Mouse (Mus musculus): Measurements from ENCODE around the gene Colec11. TPM values are rescaled to one million over a fixed set of nuclear protein-coding genes. Genes with fewer than 3 reads are reported as not detected.
A peak's percentile ranks its signal among the peaks of the same experiment; 100 is the strongest.

Gene Colec11
- total RNA-seq (2015) (not detected in 2 replicates), total RNA-seq (2017) (0.17 and 0.95 TPM in 2 replicates)

- peak; percentile 18; the same call in 1 of the 2 replicates for ATAC-seq (replicated peaks; ENCODE audit: poor library complexity)
These were observed at the start of gene Colec11 for GRCm38 (mm10) chr12:28623195-28623594. Gene Colec11 (minus strand): TSS chr12:28623377.

- no peak for ATAC-seq (replicated peaks; ENCODE audit: poor library complexity)
These were observed 44.1 kb upstream of the Colec11 start for GRCm38 (mm10) chr12:28667287-28667686.

GRCm38 (mm10) chr12:28666734-28667133 lies 43.6 kb upstream of the Colec11 start:
- no peak for ATAC-seq (replicated peaks; ENCODE audit: poor library complexity)

GRCm38 (mm10) chr12:28662628-28663027 lies 39.5 kb upstream of the Colec11 start:
- no peak for ATAC-seq (replicated peaks; ENCODE audit: poor library complexity)

- peak; percentile 98 for ATAC-seq (replicated peaks; ENCODE audit: poor library complexity)
These were observed 26.2 kb upstream of the Colec11 start, which contains the start of gene Rnaseh1 for GRCm38 (mm10) chr12:28649141-28650110. Gene Rnaseh1 (plus strand): TSS chr12:28649602.

GRCm38 (mm10) chr12:28638778-28639177 lies 15.6 kb upstream of the Colec11 start:
- no peak for ATAC-seq (replicated peaks; ENCODE audit: poor library complexity)

- ATAC-seq (replicated peaks; ENCODE audit: poor library complexity) = no peak
These were observed 13.4 kb upstream of the Colec11 start for GRCm38 (mm10) chr12:28636543-28636942.

- ATAC-seq (replicated peaks; ENCODE audit: poor library complexity) = peak; percentile 92
These were observed 12.6 kb upstream of the Colec11 start, which contains the start of gene Rps7 for GRCm38 (mm10) chr12:28635535-28636476. Gene Rps7 (minus strand): TSS chr12:28635953.

GRCm38 (mm10) chr12:28635058-28635534 lies 11.9 kb upstream of the Colec11 start:
- peak; percentile 3; the same call in 1 of the 2 replicates for ATAC-seq (replicated peaks; ENCODE audit: poor library complexity)

- ATAC-seq (replicated peaks; ENCODE audit: poor library complexity) = no peak
These were observed 5.3 kb upstream of the Colec11 start for GRCm38 (mm10) chr12:28628436-28628835.

- 0 out of 2 replicates have a peak, but pooled peaks have one; percentile 4 for ATAC-seq (replicated peaks; ENCODE audit: poor library complexity)
These were observed 3.9 kb upstream of the Colec11 start for GRCm38 (mm10) chr12:28627092-28627491.

GRCm38 (mm10) chr12:28625407-28625806 lies 2.2 kb upstream of the Colec11 start:
- no peak for ATAC-seq (replicated peaks; ENCODE audit: poor library complexity)

GRCm38 (mm10) chr12:28624251-28624650 lies 1.1 kb upstream of the Colec11 start:
- no peak for ATAC-seq (replicated peaks; ENCODE audit: poor library complexity)

GRCm38 (mm10) chr12:28622641-28623040 lies 536 bp downstream of the Colec11 start:
- no peak for ATAC-seq (replicated peaks; ENCODE audit: poor library complexity)

- peak; percentile 24 for ATAC-seq (replicated peaks; ENCODE audit: poor library complexity)
These were observed 1.0 kb downstream of the Colec11 start for GRCm38 (mm10) chr12:28622167-28622532.

GRCm38 (mm10) chr12:28621451-28622166 lies 1.6 kb downstream of the Colec11 start:
- ATAC-seq (replicated peaks; ENCODE audit: poor library complexity) = no peak

- ATAC-seq (replicated peaks; ENCODE audit: poor library complexity) = 0 out of 2 replicates have a peak, but pooled peaks have one; percentile 4
These were observed 5.9 kb downstream of the Colec11 start for GRCm38 (mm10) chr12:28617297-28617696.

- no peak for ATAC-seq (replicated peaks; ENCODE audit: poor library complexity)
These were observed 8.8 kb downstream of the Colec11 start for GRCm38 (mm10) chr12:28614401-28614800.

GRCm38 (mm10) chr12:28612391-28612790 lies 10.8 kb downstream of the Colec11 start:
- no peak for ATAC-seq (replicated peaks; ENCODE audit: poor library complexity)
